Mouse (Mus musculus) intestine, embryonic 16.5 days (tissue): ENCODE measurements at regions not wholly inside any gene's neighbourhood (a gene's known extent, or its start where the extent isn't known, plus 50 kb on each side); places are given as distances from the start of the nearest gene placed in this dataset.

ENCODE experiments used
- ATAC-seq: fragments of 200-750 bp; cut with Nextera tagmentation; 2 replicates; pipeline ENCODE4 v1.8.0; 2017; ENCODE audit warnings: moderate TSS enrichment, moderate library complexity
- H3K27ac ChIP-seq: fragments of 300-500 bp; sonication (generic); 2 replicates; pipeline ENCODE4 v1.5.1; 2014; ENCODE audit warnings: mild to moderate bottlenecking, low read length
- H3K27me3 ChIP-seq: fragments of 300-500 bp; sonication (generic); replicated peaks from 2 replicates; pipeline ENCODE4 v1.6.1; 2014; ENCODE audit warnings: low read length, control low read depth, mixed read lengths; ENCODE audit not compliant: control insufficient read depth, insufficient read depth
- H3K36me3 ChIP-seq: fragments of 300-500 bp; sonication (generic); 2 replicates; pipeline ENCODE4 v1.6.1; 2014; ENCODE audit warnings: low read length, control low read depth; ENCODE audit not compliant: control insufficient read depth, insufficient read depth
- H3K4me1 ChIP-seq: fragments of 300-500 bp; sonication (generic); 2 replicates; pipeline ENCODE4 v1.6.1; 2014; ENCODE audit warnings: low read length, control low read depth, mixed read lengths; ENCODE audit not compliant: control insufficient read depth, insufficient read depth
- H3K4me2 ChIP-seq: fragments of 300-500 bp; sonication (generic); 2 replicates; pipeline ENCODE4 v1.6.1; 2014; ENCODE audit warnings: low read depth, low read length, control low read depth
- H3K4me3 ChIP-seq: fragments of 300-500 bp; sonication (generic); 2 replicates; pipeline ENCODE4 v1.5.1; 2014; ENCODE audit warnings: mild to moderate bottlenecking, low read length
- H3K9ac ChIP-seq: fragments of 300-500 bp; sonication (generic); 2 replicates; pipeline ENCODE4 v1.6.1; 2014; ENCODE audit warnings: low read depth, low read length
- H3K9me3 ChIP-seq: fragments of 300-500 bp; sonication (generic); 2 replicates; pipeline ENCODE4 v1.6.1; 2016; ENCODE audit warnings: low read length, control low read depth; ENCODE audit not compliant: control insufficient read depth
- WGBS: fragments of 180-500 bp; shearing (Covaris S2); extraction: QIAGEN DNeasy Blood & Tissue Kit; methylation state at CpG from one replicate; pipeline ENCODE4 v1.1.7; 2014; 5-methylcytosine and 5-hydroxymethylcytosine counted together

GRCm38 (mm10) chr6:104108386-104108785 lies 384.2 kb upstream of the Cntn6 start:
- no peak for ATAC-seq

More at GRCm38 (mm10) chr6:104108386-104108785, 384.2 kb upstream of the Cntn6 start:
- no peak overlapping the region for H3K9ac ChIP-seq
- no peak overlapping the region for H3K27ac ChIP-seq
- H3K4me1 ChIP-seq: no peaks in the 10 kb centered on the region
- no peaks in the 10 kb centered on the region for H3K36me3 ChIP-seq
- no peak overlapping the region for H3K4me3 ChIP-seq
- no peaks in the 10 kb centered on the region for H3K27me3 ChIP-seq
- WGBS: 67% methylated on average over 5 of the region's 5 CpGs
- no peak overlapping the region for H3K4me2 ChIP-seq
- H3K9me3 ChIP-seq: no peaks in the 10 kb centered on the region
